Mouse (Mus musculus): ENCODE measurements around the gene Ubash3a.

Ubash3a gene

DNA sequence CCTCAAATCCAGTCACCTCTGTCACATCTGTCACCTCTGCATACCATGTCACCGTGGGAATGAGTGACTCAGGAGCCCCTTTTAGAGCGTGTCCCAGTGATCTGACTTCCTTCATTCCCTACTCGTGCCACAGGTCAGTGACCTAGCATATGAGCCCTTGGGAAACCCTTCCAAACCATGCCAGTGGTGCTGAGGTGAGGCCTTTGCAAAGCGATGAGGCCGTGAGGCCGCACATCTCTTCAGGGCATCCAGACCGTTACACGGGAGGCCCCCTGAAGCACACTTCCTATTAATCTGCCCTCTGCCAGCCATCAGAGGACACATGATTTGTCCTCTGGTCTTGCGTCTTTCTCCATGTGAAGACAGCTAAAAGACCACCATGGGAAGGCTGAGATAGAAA is 71.9 kb downstream of the Ubash3a start:
- no peak for DNase-seq (ENCODE audit: extremely low spot score, low spot score)

DNA sequence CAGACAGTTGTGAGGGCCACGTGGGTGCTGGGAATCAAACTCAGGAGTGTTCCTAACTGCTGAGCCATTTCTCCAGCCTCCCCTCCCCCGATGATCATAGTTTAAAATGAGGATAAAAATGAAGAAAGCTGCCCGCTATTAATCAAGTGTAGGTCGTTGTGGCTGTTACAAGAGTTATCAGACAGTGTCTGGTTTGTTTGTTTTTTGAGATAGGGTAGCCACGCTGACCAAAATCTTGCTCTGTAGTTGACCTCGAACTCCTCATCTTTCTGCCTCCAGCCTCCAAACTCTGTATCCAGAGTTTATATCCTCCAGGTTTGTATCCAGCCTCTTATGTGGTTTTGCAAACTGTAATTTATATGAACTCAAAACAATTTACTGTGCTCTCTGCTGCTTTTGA is 72.6 kb downstream of the Ubash3a start:
- no peak for DNase-seq (ENCODE audit: extremely low spot score, low spot score)

DNA sequence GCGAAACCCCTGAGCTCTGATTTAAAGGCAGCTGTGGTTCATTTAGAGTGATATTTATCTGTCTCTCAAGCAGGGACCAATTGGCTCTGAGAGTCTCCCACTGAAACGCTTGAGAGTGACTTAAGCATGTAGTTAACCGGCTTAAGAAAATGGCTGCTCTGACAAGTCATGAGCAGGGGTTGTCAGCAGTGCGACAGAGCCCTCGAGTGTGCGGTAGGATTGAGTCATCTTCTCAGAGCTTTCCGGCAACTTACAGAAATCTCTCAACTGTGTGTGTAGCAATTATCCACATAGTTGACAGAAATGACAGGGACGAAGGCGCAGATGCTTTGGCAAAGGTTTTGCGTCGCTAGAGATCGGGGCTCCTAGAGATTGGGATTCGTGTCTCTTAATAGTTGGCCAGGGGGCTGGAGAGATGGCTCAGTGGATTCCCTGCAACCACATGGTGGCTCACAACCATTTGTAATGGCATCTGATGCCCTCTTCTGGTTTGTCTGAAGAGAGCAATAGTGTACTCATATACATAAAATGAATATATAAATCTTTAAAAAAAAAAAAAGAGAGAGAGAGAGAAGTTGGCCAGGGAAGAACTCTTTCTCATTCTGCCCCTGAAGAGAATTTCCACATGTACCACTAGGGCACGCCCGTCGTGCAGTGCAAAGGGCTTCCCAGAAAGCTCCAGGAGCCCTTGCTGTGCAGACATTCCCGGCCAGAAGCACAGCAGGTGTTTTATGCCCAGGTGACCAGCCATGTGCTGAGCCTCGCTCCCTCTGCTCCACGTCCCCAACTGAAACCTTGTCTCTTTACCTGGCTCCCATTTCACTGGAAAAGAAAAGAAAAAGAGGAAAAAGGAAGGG is 74.4 kb downstream of the Ubash3a start:
- no peak for DNase-seq (ENCODE audit: extremely low spot score, low spot score)

GRCm38 (mm10) chr17:31282687-31283053 is 75.0 kb downstream of the Ubash3a start:
- DNase-seq (ENCODE audit: extremely low spot score, low spot score) = no peak

DNA sequence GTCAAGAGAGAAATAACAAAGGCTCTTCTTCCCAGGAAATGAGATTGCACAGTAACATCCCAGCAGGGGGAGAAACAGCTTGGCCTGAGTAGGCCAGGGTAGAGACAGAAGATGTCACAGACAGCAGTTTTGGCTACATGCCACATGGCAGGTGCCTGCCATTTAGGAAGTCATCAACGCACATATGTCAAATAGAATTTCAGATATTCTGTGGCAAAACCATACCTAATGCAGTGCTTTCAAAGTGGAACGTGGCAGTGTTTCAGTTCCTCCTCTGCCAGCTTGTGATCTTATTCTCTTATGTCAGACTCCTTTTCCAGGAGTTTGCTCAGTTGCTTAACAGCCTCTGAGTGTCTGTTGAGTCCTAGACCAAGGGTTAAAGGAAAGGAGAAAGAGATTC is 78.2 kb downstream of the Ubash3a start:
- DNase-seq (ENCODE audit: extremely low spot score, low spot score) = no peak

- no peak for DNase-seq (ENCODE audit: extremely low spot score, low spot score)
Measured at GRCm38 (mm10) chr17:31286492-31286891, 78.8 kb downstream of the Ubash3a start, which contains the start of gene Slc37a1. Slc37a1 (plus strand) TSS chr17:31286792.

DNA sequence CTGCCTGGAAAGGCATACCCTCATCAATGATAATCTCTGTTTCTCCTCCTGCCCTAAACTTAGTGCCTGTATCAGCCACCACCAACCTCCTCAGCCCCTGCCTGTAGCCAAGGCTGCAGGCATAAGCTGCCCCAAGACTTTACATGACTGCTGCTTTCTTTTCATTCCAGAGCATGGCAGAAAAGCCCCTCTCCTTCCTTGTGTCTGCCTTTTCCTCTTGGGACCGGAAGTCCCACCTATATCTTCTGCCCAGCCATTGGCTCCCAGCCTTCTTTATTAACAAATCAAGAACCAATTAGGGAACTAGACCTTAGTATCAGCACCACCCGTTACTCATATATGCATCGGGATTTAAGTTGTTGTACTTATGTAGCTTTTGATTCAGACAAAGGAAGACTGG is 79.5 kb downstream of the Ubash3a start:
- DNase-seq (ENCODE audit: extremely low spot score, low spot score) = no peak

DNA sequence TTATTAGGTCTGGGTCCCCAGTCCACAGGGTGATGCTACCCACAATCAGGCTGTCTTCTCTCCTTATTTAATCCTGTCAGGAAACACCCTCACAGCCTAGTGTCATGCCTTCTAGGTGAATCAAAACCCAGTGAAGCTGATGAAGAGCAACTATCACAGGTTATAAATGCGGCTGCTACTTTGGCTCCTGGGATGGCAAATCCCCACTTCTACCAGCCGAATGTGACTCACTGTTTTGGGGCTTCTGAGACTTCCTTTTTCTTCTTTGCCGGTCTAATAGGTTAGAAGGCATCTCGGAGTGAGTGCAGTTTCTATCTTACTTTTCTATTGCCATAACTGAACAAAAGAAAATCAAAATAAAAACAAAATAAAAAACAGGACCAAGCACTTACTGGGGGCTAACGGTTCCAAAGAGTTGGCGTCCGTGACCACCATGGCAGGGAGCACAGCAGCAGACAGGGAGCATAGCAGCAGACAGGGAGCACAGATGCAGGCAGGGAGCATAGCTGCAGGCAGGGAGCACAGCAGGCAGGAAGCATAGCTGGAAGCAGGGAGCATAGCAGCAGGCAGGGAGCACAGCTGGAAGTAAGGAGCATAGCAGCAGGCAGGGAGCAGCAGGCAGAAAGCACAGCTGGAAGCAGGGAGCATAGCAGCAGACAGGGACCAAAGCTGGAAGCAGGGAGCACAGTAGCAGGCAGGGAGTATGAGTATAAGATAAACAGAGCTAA is 81.5 kb downstream of the Ubash3a start:
- no peak for DNase-seq (ENCODE audit: extremely low spot score, low spot score)

DNA sequence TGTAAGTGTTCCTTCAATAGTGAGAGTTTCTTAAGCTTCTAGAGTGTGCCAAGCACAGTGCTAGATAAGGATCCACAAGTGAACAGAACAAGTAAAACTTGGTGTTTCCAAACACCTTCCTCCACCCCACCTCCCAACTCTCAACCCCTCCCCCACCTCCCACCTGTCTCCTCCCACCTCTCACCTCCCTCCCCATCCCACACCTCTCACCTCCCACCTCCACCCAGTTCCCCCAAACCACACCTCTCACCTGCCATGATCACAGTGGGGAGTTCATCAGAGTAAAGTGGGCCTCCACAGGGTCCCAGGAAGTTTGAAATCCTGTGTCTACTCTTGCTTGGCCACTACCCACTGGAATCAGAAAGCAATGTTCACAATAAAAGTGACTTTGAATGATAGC is 82.6 kb downstream of the Ubash3a start:
- DNase-seq (ENCODE audit: extremely low spot score, low spot score) = no peak

DNA sequence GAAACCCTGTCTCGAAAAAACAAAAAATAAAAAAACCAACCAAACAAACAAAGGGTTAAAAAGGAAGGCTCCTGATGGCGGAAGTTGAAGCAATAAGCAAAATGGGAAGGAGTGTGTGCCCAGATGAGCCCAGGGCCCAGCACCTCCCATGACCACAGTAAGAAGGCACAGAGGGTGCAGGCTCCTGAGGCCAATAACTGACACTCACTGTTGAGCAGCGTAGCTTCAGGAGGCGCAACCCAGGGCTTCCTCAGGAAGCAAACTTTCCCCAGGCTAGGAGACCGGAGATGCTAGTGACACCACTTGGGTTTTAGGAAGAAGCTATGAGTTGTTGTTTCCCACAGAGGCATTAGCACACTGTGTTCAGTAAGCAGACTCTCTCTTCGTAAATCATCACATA is 83.2 kb downstream of the Ubash3a start:
- no peak for DNase-seq (ENCODE audit: extremely low spot score, low spot score)

DNA sequence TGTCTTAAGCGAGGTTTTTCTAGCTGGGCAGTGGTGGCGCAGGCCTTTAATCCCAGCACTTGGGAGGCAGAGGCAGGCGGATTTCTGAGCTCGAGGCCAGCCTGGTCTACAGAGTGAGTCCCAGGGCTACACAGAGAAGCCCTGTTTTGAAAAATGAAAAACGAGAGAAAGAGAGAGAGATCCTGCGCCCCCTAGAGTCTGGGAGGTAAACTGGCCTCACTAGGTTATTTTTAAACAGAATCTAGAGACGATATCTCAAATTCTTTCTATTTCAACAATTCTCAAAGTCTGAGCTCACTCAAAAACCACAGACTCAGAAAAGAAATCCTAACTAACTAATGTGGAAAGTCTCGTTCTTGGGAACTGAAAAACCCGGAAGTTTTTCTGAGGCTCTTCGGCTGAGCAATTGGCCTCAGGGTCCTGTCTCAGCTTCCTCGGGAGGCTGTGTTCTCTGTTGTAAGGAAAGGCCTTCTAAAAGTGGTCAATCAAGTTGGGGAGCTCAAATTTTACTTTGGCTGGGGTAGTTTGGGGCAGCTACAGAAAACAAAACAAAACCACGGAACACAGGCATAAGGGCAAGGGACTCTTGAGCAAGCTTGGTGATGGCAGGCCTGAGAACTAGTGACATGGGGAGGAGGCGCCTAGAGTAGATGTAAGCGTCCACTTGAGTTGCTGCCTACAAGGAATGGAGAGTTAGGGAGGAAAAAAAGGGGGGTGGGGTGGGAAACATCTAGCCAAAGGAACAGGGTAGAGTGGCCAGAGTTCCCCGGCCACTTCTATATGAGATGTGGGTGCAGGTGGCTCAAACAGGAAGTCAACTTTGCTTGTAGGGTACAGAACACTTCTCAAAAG is 86.9 kb downstream of the Ubash3a start:
- DNase-seq (ENCODE audit: extremely low spot score, low spot score) = no peak

DNA sequence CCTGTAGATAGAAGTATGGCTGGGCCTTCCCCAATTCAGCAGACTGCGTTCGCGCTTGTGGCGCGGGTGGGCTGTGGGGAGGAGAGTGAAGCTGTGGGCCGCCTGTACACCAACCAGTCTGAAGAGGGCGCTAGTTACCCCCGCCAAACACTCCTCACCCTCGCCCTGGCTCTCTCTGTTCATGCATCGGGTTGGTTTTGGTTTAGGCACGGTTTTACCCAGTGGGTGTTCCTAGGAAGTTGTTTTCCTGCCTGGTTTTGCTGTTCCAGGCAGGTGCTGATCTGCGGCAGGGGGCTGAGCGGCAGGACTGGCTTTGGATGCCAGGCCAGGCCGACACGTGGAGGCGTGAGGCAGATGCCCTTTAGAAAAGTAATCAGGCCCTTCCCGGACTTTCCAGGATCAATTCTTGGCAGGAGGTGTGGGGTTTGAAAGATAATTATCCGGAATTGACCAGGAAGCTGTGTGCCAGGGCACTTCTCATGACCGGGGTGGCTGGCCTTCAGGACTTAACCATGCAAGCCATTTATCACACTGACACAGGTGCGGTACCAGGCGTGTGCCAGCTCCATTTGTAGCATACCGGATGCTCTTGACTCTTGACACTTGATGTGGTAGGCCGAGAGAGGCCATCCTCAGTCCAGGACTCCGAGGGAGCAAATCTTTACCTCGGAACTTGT is 87.7 kb downstream of the Ubash3a start:
- DNase-seq (ENCODE audit: extremely low spot score, low spot score) = peak; percentile 34

- DNase-seq (ENCODE audit: extremely low spot score, low spot score) = peak; percentile 77
Measured at GRCm38 (mm10) chr17:31295892-31296781, 88.5 kb downstream of the Ubash3a start.
